Mouse (Mus musculus): ENCODE measurements around the gene Lrrc8b.

Lrrc8b gene

GRCm38 (mm10) chr5:105401536-105401935 lies 14.0 kb upstream of the Lrrc8b start:
- Histone ChIP-seq H3K9me3 (ENCODE audit: low read length) (no peaks in the 10 kb centered on the region), H3K4me3 (replicated peaks; ENCODE audit: low read length) (no peak overlapping the region), H3K4me1 (replicated peaks; ENCODE audit: low read depth, low read length) (0 out of 2 replicates have a peak, but pooled peaks cover 2% of the 10 kb centered on the region), H3K27me3 (ENCODE audit: insufficient read depth, low read length) (no peaks in the 10 kb centered on the region), H3K36me3 (ENCODE audit: insufficient read depth, low read length) (no peaks in the 10 kb centered on the region)
- TF ChIP-seq CTCF (conservative IDR thresholded peaks at IDR 0.05; ENCODE audit: low read length): no peak
- no peak for TF ChIP-seq NANOG (IDR thresholded peaks at IDR 0.05; ENCODE audit: borderline replicate concordance, low read length)
- no peak for TF ChIP-seq POU5F1 (IDR thresholded peaks at IDR 0.05; ENCODE audit: borderline replicate concordance, low read length)

GRCm38 (mm10) chr5:105404961-105405360 lies 10.6 kb upstream of the Lrrc8b start:
- H3K9me3 ChIP-seq (ENCODE audit: low read length): no peaks in the 10 kb centered on the region
- H3K4me1 ChIP-seq (replicated peaks; ENCODE audit: low read depth, low read length): 0 out of 2 replicates have a peak, but pooled peaks cover 2% of the 10 kb centered on the region
- no peaks in the 10 kb centered on the region for H3K27me3 ChIP-seq (ENCODE audit: insufficient read depth, low read length)
- TF ChIP-seq POU5F1 (IDR thresholded peaks at IDR 0.05; ENCODE audit: borderline replicate concordance, low read length) (no peak), CTCF (conservative IDR thresholded peaks at IDR 0.05; ENCODE audit: low read length) (peak; percentile 70)
- no peak overlapping the region for H3K4me3 ChIP-seq (replicated peaks; ENCODE audit: low read length)
- no peaks in the 10 kb centered on the region for H3K36me3 ChIP-seq (ENCODE audit: insufficient read depth, low read length)

GRCm38 (mm10) chr5:105407661-105408060 lies 7.9 kb upstream of the Lrrc8b start:
- Histone ChIP-seq H3K4me1 (replicated peaks; ENCODE audit: low read depth, low read length) (no peaks in the 10 kb centered on the region), H3K27me3 (ENCODE audit: insufficient read depth, low read length) (0 out of 2 replicates have a peak, but pooled peaks cover 5% of the 10 kb centered on the region), H3K4me3 (replicated peaks; ENCODE audit: low read length) (no peak overlapping the region), H3K36me3 (ENCODE audit: insufficient read depth, low read length) (no peaks in the 10 kb centered on the region), H3K9me3 (ENCODE audit: low read length) (no peaks in the 10 kb centered on the region)
- no peak for TF ChIP-seq POU5F1 (IDR thresholded peaks at IDR 0.05; ENCODE audit: borderline replicate concordance, low read length)
- no peak for TF ChIP-seq NANOG (IDR thresholded peaks at IDR 0.05; ENCODE audit: borderline replicate concordance, low read length)
- TF ChIP-seq CTCF (conservative IDR thresholded peaks at IDR 0.05; ENCODE audit: low read length): no peak

GRCm38 (mm10) chr5:105409092-105409491 lies 6.5 kb upstream of the Lrrc8b start:
- H3K9me3 ChIP-seq (ENCODE audit: low read length): no peaks in the 10 kb centered on the region
- H3K4me3 ChIP-seq (replicated peaks; ENCODE audit: low read length): no peak overlapping the region
- H3K27me3 ChIP-seq (ENCODE audit: insufficient read depth, low read length): 0 out of 2 replicates have a peak, but pooled peaks cover 5% of the 10 kb centered on the region
- TF ChIP-seq CTCF (conservative IDR thresholded peaks at IDR 0.05; ENCODE audit: low read length) (no peak), NANOG (IDR thresholded peaks at IDR 0.05; ENCODE audit: borderline replicate concordance, low read length) (no peak), POU5F1 (IDR thresholded peaks at IDR 0.05; ENCODE audit: borderline replicate concordance, low read length) (no peak)
- H3K4me1 ChIP-seq (replicated peaks; ENCODE audit: low read depth, low read length): no peaks in the 10 kb centered on the region
- no peaks in the 10 kb centered on the region for H3K36me3 ChIP-seq (ENCODE audit: insufficient read depth, low read length)

GRCm38 (mm10) chr5:105410521-105411293 lies 4.9 kb upstream of the Lrrc8b start:
- Histone ChIP-seq H3K27me3 (ENCODE audit: insufficient read depth, low read length) (peaks cover 13% of the 10 kb centered on the region), H3K36me3 (ENCODE audit: insufficient read depth, low read length) (no peaks in the 10 kb centered on the region), H3K4me3 (replicated peaks; ENCODE audit: low read length) (no peak overlapping the region), H3K9me3 (ENCODE audit: low read length) (no peaks in the 10 kb centered on the region), H3K4me1 (replicated peaks; ENCODE audit: low read depth, low read length) (peaks cover 10% of the 10 kb centered on the region)
- no peak for TF ChIP-seq CTCF (conservative IDR thresholded peaks at IDR 0.05; ENCODE audit: low read length)
- no peak for TF ChIP-seq POU5F1 (IDR thresholded peaks at IDR 0.05; ENCODE audit: borderline replicate concordance, low read length)
- TF ChIP-seq NANOG (IDR thresholded peaks at IDR 0.05; ENCODE audit: borderline replicate concordance, low read length): no peak

GRCm38 (mm10) chr5:105411294-105411570 lies 4.3 kb upstream of the Lrrc8b start:
- H3K4me1 ChIP-seq (replicated peaks; ENCODE audit: low read depth, low read length): peaks cover 10% of the 10 kb centered on the region
- no peak for TF ChIP-seq POU5F1 (IDR thresholded peaks at IDR 0.05; ENCODE audit: borderline replicate concordance, low read length)
- no peak for TF ChIP-seq CTCF (conservative IDR thresholded peaks at IDR 0.05; ENCODE audit: low read length)
- no peaks in the 10 kb centered on the region for H3K36me3 ChIP-seq (ENCODE audit: insufficient read depth, low read length)
- H3K4me3 ChIP-seq (replicated peaks; ENCODE audit: low read length): no peak overlapping the region
- H3K27me3 ChIP-seq (ENCODE audit: insufficient read depth, low read length): peaks cover 13% of the 10 kb centered on the region
- no peaks in the 10 kb centered on the region for H3K9me3 ChIP-seq (ENCODE audit: low read length)

GRCm38 (mm10) chr5:105411768-105412167 lies 3.8 kb upstream of the Lrrc8b start:
- Histone ChIP-seq H3K4me3 (replicated peaks; ENCODE audit: low read length) (no peak overlapping the region), H3K36me3 (ENCODE audit: insufficient read depth, low read length) (no peaks in the 10 kb centered on the region), H3K9me3 (ENCODE audit: low read length) (peaks cover 4% of the 10 kb centered on the region; the same call in 1 of the 2 replicates), H3K27me3 (ENCODE audit: insufficient read depth, low read length) (peaks cover 13% of the 10 kb centered on the region), H3K4me1 (replicated peaks; ENCODE audit: low read depth, low read length) (peaks cover 10% of the 10 kb centered on the region)
- no peak for TF ChIP-seq NANOG (IDR thresholded peaks at IDR 0.05; ENCODE audit: borderline replicate concordance, low read length)
- TF ChIP-seq POU5F1 (IDR thresholded peaks at IDR 0.05; ENCODE audit: borderline replicate concordance, low read length): no peak
- no peak for TF ChIP-seq CTCF (conservative IDR thresholded peaks at IDR 0.05; ENCODE audit: low read length)

- Histone ChIP-seq H3K4me1 (replicated peaks; ENCODE audit: low read depth, low read length) (peaks cover 10% of the 10 kb centered on the region), H3K9me3 (ENCODE audit: low read length) (peaks cover 12% of the 10 kb centered on the region), H3K36me3 (ENCODE audit: insufficient read depth, low read length) (no peaks in the 10 kb centered on the region), H3K4me3 (replicated peaks; ENCODE audit: low read length) (no peak overlapping the region), H3K27me3 (ENCODE audit: insufficient read depth, low read length) (peaks cover 18% of the 10 kb centered on the region)
- no peak for TF ChIP-seq NANOG (IDR thresholded peaks at IDR 0.05; ENCODE audit: borderline replicate concordance, low read length)
- TF ChIP-seq POU5F1 (IDR thresholded peaks at IDR 0.05; ENCODE audit: borderline replicate concordance, low read length): no peak
- no peak for TF ChIP-seq CTCF (conservative IDR thresholded peaks at IDR 0.05; ENCODE audit: low read length)
Observed at GRCm38 (mm10) chr5:105412634-105413033, 2.9 kb upstream of the Lrrc8b start.

Measured in E14TG2a.4 (cell line).